14 mouse cellular contexts compared by ENCODE assay signal in the genomic region with DNA sequence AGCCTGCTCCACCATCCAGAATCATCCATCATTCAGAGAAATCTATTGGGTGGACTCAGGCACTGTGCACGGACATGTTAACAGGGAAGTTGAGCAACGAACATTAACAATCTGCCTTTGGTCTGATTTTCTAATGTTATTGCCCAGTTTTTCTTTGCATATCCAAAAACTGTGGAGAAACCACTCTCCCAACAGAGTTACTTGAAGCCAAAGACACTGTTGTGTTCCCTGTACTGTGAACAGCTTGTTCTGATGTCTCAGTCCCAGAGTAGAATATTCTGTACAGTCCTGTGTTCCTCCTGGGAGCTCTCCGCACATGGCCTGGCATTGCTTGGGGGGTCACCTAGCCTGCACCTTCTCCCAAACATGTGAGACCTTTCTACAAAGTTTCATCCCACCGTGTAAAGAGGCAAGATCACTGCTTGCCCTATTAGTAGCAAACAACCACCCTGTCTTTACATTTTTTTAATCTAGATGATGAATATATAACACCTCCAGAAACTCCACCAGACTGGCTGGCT.
DNase-seq lines count a peak whose midpoint lies in the region.
"Had no signal": no experiment of that assay in that cellular context is flagged by ENCODE, and none has a peak within 500 bp of the region (broad histone marks: within the 10 kb centered on the region; RNA-seq: fewer than 3 reads in every experiment).

No protein-coding gene starts in this region.

- DNase-seq in gastrocnemius, adult 18-20 months (ENCODE audit: low spot score): peak; percentile 47
- no peak for DNase-seq in gastrocnemius, postnatal 36 days
- peak; percentile 38 for DNase-seq in heart, adult 8-10 months (ENCODE audit: low spot score)
- DNase-seq in heart, postnatal 10 days: no peak
- peak; percentile 19 for DNase-seq in brain, adult 2 months (ENCODE audit: low read depth, low spot score)
- peak; percentile 64 for DNase-seq in skeletal muscle tissue, adult 2 months (ENCODE audit: low read depth, low spot score)
- DNase-seq in embryo, embryonic 10.5 days (ENCODE audit: low spot score): no peak
- DNase-seq: cerebellum, adult 18-20 months; cerebellum, postnatal 10 days; gastrocnemius, postnatal 10 days; heart, postnatal 4 days; kidney, adult 9 months; kidney, postnatal 10 days; thymus, postnatal 4 days had no signal

- intact Hi-C loops in gastrocnemius, postnatal 36 days (cut with DNase I): no loop called here
- intact Hi-C loops in heart, postnatal 10 days (cut with DNase I): no loop called here

Comparison
In these comparisons a context has a peak if more than half of its experiments do, and no peak if none do; other contexts are left out.
1. DNase-seq: peak in gastrocnemius, adult 18-20 months (single experiment), heart, adult 8-10 months (single experiment), brain, adult 2 months (single experiment) and skeletal muscle tissue, adult 2 months (single experiment); none in gastrocnemius, postnatal 36 days (0 of 2), heart, postnatal 10 days (0 of 2) and embryo, embryonic 10.5 days (single experiment).